Mouse (Mus musculus) telencephalon, adult 2 months (tissue): ENCODE results near the gene Fam114a2.

ENCODE experiments used
- DNase-seq: peaks from one replicate; pipeline ENCODE4 v3.0.0-alpha.2; 2011; ENCODE audit warnings: low read depth, low spot score

The Fam114a2 gene

GRCm38 (mm10) chr11:57519304-57519703 lies 887 bp upstream of the Fam114a2 start:
- DNase-seq, result no peak

- DNase-seq, result peak; percentile 15
Measured at GRCm38 (mm10) chr11:57518751-57519148, 333 bp upstream of the Fam114a2 start.

- DNase-seq, result no peak
Measured at GRCm38 (mm10) chr11:57516946-57517441, 1.4 kb downstream of the Fam114a2 start.

GRCm38 (mm10) chr11:57515218-57515617 lies 3.2 kb downstream of the Fam114a2 start:
- DNase-seq, result no peak

- DNase-seq, result no peak
Measured at GRCm38 (mm10) chr11:57506899-57507298, 11.5 kb downstream of the Fam114a2 start.

GRCm38 (mm10) chr11:57503155-57503554 lies 15.3 kb downstream of the Fam114a2 start:
- no peak for DNase-seq

- DNase-seq, result no peak
Measured at GRCm38 (mm10) chr11:57498215-57498614, 20.2 kb downstream of the Fam114a2 start.

GRCm38 (mm10) chr11:57497701-57498100 lies 20.7 kb downstream of the Fam114a2 start:
- DNase-seq, result no peak

- no peak for DNase-seq
Measured at GRCm38 (mm10) chr11:57496462-57497039, 21.9 kb downstream of the Fam114a2 start.

- DNase-seq, result no peak
Measured at GRCm38 (mm10) chr11:57488436-57488835, 30.0 kb downstream of the Fam114a2 start.

GRCm38 (mm10) chr11:57478077-57478476 lies 40.3 kb downstream of the Fam114a2 start:
- no peak for DNase-seq

- DNase-seq, result no peak
Measured at GRCm38 (mm10) chr11:57475119-57475518, 43.3 kb downstream of the Fam114a2 start.

- peak; percentile 65 for DNase-seq
Measured at GRCm38 (mm10) chr11:57474296-57474941, 44.0 kb downstream of the Fam114a2 start.

- peak; percentile 36 for DNase-seq
Measured at GRCm38 (mm10) chr11:57470979-57471378, 47.4 kb downstream of the Fam114a2 start.

- no peak for DNase-seq
Measured at GRCm38 (mm10) chr11:57470056-57470455, 48.4 kb downstream of the Fam114a2 start.

GRCm38 (mm10) chr11:57468706-57469105 lies 49.7 kb downstream of the Fam114a2 start:
- DNase-seq, result no peak

GRCm38 (mm10) chr11:57467159-57468110 lies 51.0 kb downstream of the Fam114a2 start:
- no peak for DNase-seq

- DNase-seq, result no peak
Measured at GRCm38 (mm10) chr11:57465844-57466243, 52.6 kb downstream of the Fam114a2 start.

- DNase-seq, result no peak
Measured at GRCm38 (mm10) chr11:57465025-57465424, 53.4 kb downstream of the Fam114a2 start.

- peak; percentile 39 for DNase-seq
Measured at GRCm38 (mm10) chr11:57459759-57460158, 58.7 kb downstream of the Fam114a2 start.

GRCm38 (mm10) chr11:57454421-57454820 lies 64.0 kb downstream of the Fam114a2 start:
- DNase-seq, result no peak
